Mouse (Mus musculus) bone marrow, adult 2 months (tissue): ENCODE data around the gene Olfr749. TPM values are rescaled to one million over a fixed set of nuclear protein-coding genes. Genes with fewer than 3 reads are reported as not detected.
"Not testable (repeated sequence)": the region's sequence is repeated elsewhere in the genome, so short reads cannot be mapped to it uniquely, and the experiment has no call there.

Source experiments
- H3K27ac ChIP-seq: fragments of 200-500 bp; 2 replicates; pipeline ENCODE4 v1.5.1; 2012; ENCODE audit warnings: low read depth, mild to moderate bottlenecking, control low read depth, inconsistent platforms, low read length; ENCODE audit not compliant: control insufficient read depth, poor library complexity, insufficient read depth
- H3K4me1 ChIP-seq: fragments of 200-500 bp; 2 replicates; pipeline ENCODE4 v1.6.1; 2011; ENCODE audit warnings: low read length; ENCODE audit not compliant: control insufficient read depth, insufficient read depth
- H3K4me3 ChIP-seq: fragments of 200-500 bp; replicated peaks from 2 replicates; pipeline ENCODE3; 2011; ENCODE audit warnings: mild to moderate bottlenecking, low read depth, low read length, control low read depth; ENCODE audit not compliant: control insufficient read depth
- CTCF ChIP-seq: fragments of 200-500 bp; IDR thresholded peaks from 2 replicates; pipeline ENCODE4 v1.5.1; 2011; ENCODE audit warnings: low read length, control low read depth; ENCODE audit not compliant: control insufficient read depth, insufficient read depth
- POLR2A ChIP-seq: fragments of 200-500 bp; IDR thresholded peaks from 2 replicates; pipeline ENCODE4 v1.6.1; 2011; ENCODE audit warnings: low read depth, mild to moderate bottlenecking, control low read depth, low read length, borderline replicate concordance; ENCODE audit not compliant: control insufficient read depth
- WGBS: fragments of 180-500 bp; shearing (Covaris S2); methylation state at CpG from one replicate; pipeline ENCODE4 v1.1.7; 2018; 5-methylcytosine and 5-hydroxymethylcytosine counted together
- polyA plus RNA-seq: library from polyadenylated mRNA; stranded (reverse); fragments of >200 nt; gene quantifications from 2 replicates; pipeline ENCODE4 v1.2.4, GENCODE M21; 2011; ENCODE audit warnings: low replicate concordance; ENCODE audit not compliant: missing spikeins, insufficient read depth, insufficient read length

Olfr749 gene
- polyA plus RNA-seq, 1 experiment = not detected

- Histone ChIP-seq H3K4me3 (no peak overlapping the region), H3K4me1 (no peaks in the 10 kb centered on the region), H3K27ac (no peak overlapping the region)
- 75% methylated on average over 2 of the region's 2 CpGs for WGBS
- TF ChIP-seq POLR2A = no peak
- no peak for TF ChIP-seq CTCF
These were observed 3.3 kb downstream of the Olfr749 start for GRCm38 (mm10) chr14:50741584-50741983.

GRCm38 (mm10) chr14:50740334-50740733 lies 4.6 kb downstream of the Olfr749 start:
- Histone ChIP-seq H3K27ac (no peak overlapping the region), H3K4me1 (no peaks in the 10 kb centered on the region), H3K4me3 (no peak overlapping the region)
- TF ChIP-seq POLR2A = no peak
- TF ChIP-seq CTCF = no peak
- 1% methylated on average over 2 of the region's 2 CpGs for whole genome bisulfite sequencing

- not testable (repeated sequence) for H3K4me3 ChIP-seq, H3K27ac ChIP-seq, H3K4me1 ChIP-seq
- WGBS = 87% methylated on average over 3 of the region's 4 CpGs
These were observed 22.5 kb downstream of the Olfr749 start for GRCm38 (mm10) chr14:50722371-50722770.

- 86% methylated on average over 15 of the region's 15 CpGs for WGBS
- not testable (repeated sequence) for H3K27ac ChIP-seq, H3K4me1 ChIP-seq, H3K4me3 ChIP-seq
These were observed 25.0 kb downstream of the Olfr749 start for GRCm38 (mm10) chr14:50719875-50720274.

- 78% methylated on average over 1 of the region's 1 CpGs for WGBS
- H3K4me3 ChIP-seq = no peak within 1 kb of the TSS
- H3K4me1 ChIP-seq = no peaks in the 10 kb centered on the region
- TF ChIP-seq POLR2A = no peak
- TF ChIP-seq CTCF = no peak
- H3K27ac ChIP-seq = no peak within 1 kb of the TSS
These were observed 37.8 kb downstream of the Olfr749 start, which contains the start of gene Olfr748 for GRCm38 (mm10) chr14:50707073-50707472. Gene Olfr748, plus strand, starts transcription at chr14:50707373.

GRCm38 (mm10) chr14:50693106-50693505 lies 51.8 kb downstream of the Olfr749 start, which contains the start of gene Olfr747:
Gene Olfr747, minus strand, starts transcription at chr14:50693206.
- Histone ChIP-seq H3K27ac (no peak within 1 kb of the TSS), H3K4me1 (no peaks in the 10 kb centered on the region), H3K4me3 (no peak within 1 kb of the TSS)
- WGBS = 83% methylated on average over 3 of the region's 3 CpGs
- TF ChIP-seq POLR2A (no peak), CTCF (no peak)

Other genes starting within 250 kb of the Olfr749 start
- gene Olfr742, start 241.5 kb downstream of the Olfr749 start, polyA plus RNA-seq = not detected in 2 replicates
- not detected in 2 replicates for gene Olfr743, start 223.3 kb downstream of the Olfr749 start, polyA plus RNA-seq
- not detected in 2 replicates for gene Olfr744, start 130.2 kb downstream of the Olfr749 start, polyA plus RNA-seq
- not detected in 2 replicates for gene Olfr745, start 105.7 kb downstream of the Olfr749 start, polyA plus RNA-seq
- gene Olfr746, start 98.0 kb downstream of the Olfr749 start, polyA plus RNA-seq = not detected in 2 replicates
- gene Olfr747, start 51.9 kb downstream of the Olfr749 start, polyA plus RNA-seq = not detected in 2 replicates
- gene Olfr748, start 37.7 kb downstream of the Olfr749 start, polyA plus RNA-seq = not detected in 2 replicates
- 17.8 and 28.7 TPM in 2 replicates for gene Ttc5, start 40.4 kb upstream of the Olfr749 start, polyA plus RNA-seq
- gene Ccnb1ip1, start 62.6 kb upstream of the Olfr749 start, polyA plus RNA-seq = not detected in 2 replicates
- gene Parp2, start 62.7 kb upstream of the Olfr749 start, polyA plus RNA-seq = 24.4 and 40.2 TPM in 2 replicates
- 60.8 and 102 TPM in 2 replicates for gene Tep1, start 125.5 kb upstream of the Olfr749 start, polyA plus RNA-seq
- gene Klhl33, start 152.4 kb upstream of the Olfr749 start, polyA plus RNA-seq = 0.29 TPM in 1 of 2 replicates, not detected in the other
- gene Osgep, start 179.8 kb upstream of the Olfr749 start, polyA plus RNA-seq = 43.6 and 67.6 TPM in 2 replicates
- 18.1 and 41.6 TPM in 2 replicates for gene Apex1, start 179.9 kb upstream of the Olfr749 start, polyA plus RNA-seq
- gene Pip4p1, start 185.8 kb upstream of the Olfr749 start, polyA plus RNA-seq = 33.3 and 67.6 TPM in 2 replicates
- 112 and 145 TPM in 2 replicates for gene Pnp, start 186.0 kb upstream of the Olfr749 start, polyA plus RNA-seq
- gene Gm49342, start 199.4 kb upstream of the Olfr749 start, polyA plus RNA-seq = 21.3 TPM in 1 of 2 replicates, not detected in the other
- 70.8 and 109 TPM in 2 replicates for gene Pnp2, start 210.9 kb upstream of the Olfr749 start, polyA plus RNA-seq